Mouse (Mus musculus): ENCODE data around the gene L3hypdh. TPM values are rescaled to one million over a fixed set of nuclear protein-coding genes. Genes with fewer than 3 reads are reported as not detected.
"Not testable (repeated sequence)": the region's sequence is repeated elsewhere in the genome, so short reads cannot be mapped to it uniquely, and the experiment has no call there.

L3hypdh gene
- polyA plus RNA-seq, 1 experiment from 2014 or later = 7.8 TPM

- not testable (repeated sequence) for H3K27ac ChIP-seq (replicated peaks); H3K27me3 ChIP-seq (ENCODE audit: low read depth, poor library complexity, severe bottlenecking); H3K9me3 ChIP-seq (replicated peaks); H3K4me3 ChIP-seq; DNase-seq (ENCODE audit: low spot score); H3K4me1 ChIP-seq; H3K36me3 ChIP-seq
- WGBS = 92% methylated on average over 5 of the region's 5 CpGs
These were observed 35.1 kb downstream of the L3hypdh start for GRCm38 (mm10) chr12:72050156-72050555.

- no peaks in the 10 kb centered on the region for H3K36me3 ChIP-seq
- H3K4me1 ChIP-seq = 0 out of 2 replicates have a peak, but pooled peaks cover 3% of the 10 kb centered on the region
- no peaks in the 10 kb centered on the region; the same call in 1 of the 2 replicates for H3K9me3 ChIP-seq (replicated peaks)
- WGBS = 16% methylated on average over 2 of the region's 2 CpGs
- DNase-seq (ENCODE audit: low spot score) = no peak
- H3K27ac ChIP-seq (replicated peaks) = no peak overlapping the region
- no peaks in the 10 kb centered on the region for H3K27me3 ChIP-seq (ENCODE audit: low read depth, poor library complexity, severe bottlenecking)
- no peak overlapping the region for H3K4me3 ChIP-seq
These were observed 37.7 kb downstream of the L3hypdh start for GRCm38 (mm10) chr12:72047513-72047912.

GRCm38 (mm10) chr12:72041238-72041637, 44.0 kb downstream of the L3hypdh start:
- WGBS = 98% methylated on average over 3 of the region's 3 CpGs

GRCm38 (mm10) chr12:72039501-72039900, 45.7 kb downstream of the L3hypdh start:
- H3K4me3 ChIP-seq = no peak overlapping the region
- DNase-seq (ENCODE audit: low spot score) = no peak
- H3K36me3 ChIP-seq = no peaks in the 10 kb centered on the region
- WGBS = 83% methylated on average over 8 of the region's 8 CpGs
- no peaks in the 10 kb centered on the region for H3K4me1 ChIP-seq
- H3K27ac ChIP-seq (replicated peaks) = no peak overlapping the region
- H3K9me3 ChIP-seq (replicated peaks) = no peaks in the 10 kb centered on the region
- H3K27me3 ChIP-seq (ENCODE audit: low read depth, poor library complexity, severe bottlenecking) = no peaks in the 10 kb centered on the region

More at GRCm38 (mm10) chr12:72041238-72041637, 44.0 kb downstream of the L3hypdh start:
- no peak overlapping the region for H3K27ac ChIP-seq (replicated peaks)
- no peaks in the 10 kb centered on the region for H3K27me3 ChIP-seq (ENCODE audit: low read depth, poor library complexity, severe bottlenecking)
- no peaks in the 10 kb centered on the region for H3K4me1 ChIP-seq
- H3K9me3 ChIP-seq (replicated peaks) = no peaks in the 10 kb centered on the region
- no peak for DNase-seq (ENCODE audit: low spot score)
- no peak overlapping the region for H3K4me3 ChIP-seq
- no peaks in the 10 kb centered on the region for H3K36me3 ChIP-seq

- H3K9me3 ChIP-seq (replicated peaks) = no peaks in the 10 kb centered on the region
These were observed 46.4 kb downstream of the L3hypdh start for GRCm38 (mm10) chr12:72038866-72039265.

DNA sequence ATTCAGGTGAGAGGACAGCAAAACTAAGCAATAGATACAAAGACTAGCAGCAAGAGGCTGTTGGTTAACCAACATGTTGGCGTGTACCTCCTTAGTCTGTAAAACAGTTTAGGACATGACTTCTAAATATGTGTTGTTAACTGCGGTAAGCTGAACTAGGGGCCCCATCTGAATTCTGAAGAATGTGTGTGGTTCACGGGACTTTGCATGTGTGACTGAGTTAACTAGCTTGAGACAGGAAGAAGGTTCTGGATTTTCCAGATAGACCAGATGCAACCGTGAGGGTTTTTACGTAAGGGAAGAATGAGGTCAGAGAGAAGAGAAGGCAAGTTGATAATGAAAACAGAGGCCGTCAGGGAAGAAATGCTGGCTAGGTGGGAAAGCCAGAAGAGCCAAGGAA, 48.2 kb downstream of the L3hypdh start:
- H3K4me3 ChIP-seq = no peak overlapping the region
- no peaks in the 10 kb centered on the region for H3K36me3 ChIP-seq
- no peaks in the 10 kb centered on the region for H3K4me1 ChIP-seq
- no peaks in the 10 kb centered on the region for H3K27me3 ChIP-seq (ENCODE audit: low read depth, poor library complexity, severe bottlenecking)
- no peaks in the 10 kb centered on the region for H3K9me3 ChIP-seq (replicated peaks)
- no peak for DNase-seq (ENCODE audit: low spot score)
- 90% methylated on average over 6 of the region's 6 CpGs for WGBS
- no peak overlapping the region for H3K27ac ChIP-seq (replicated peaks)

More at GRCm38 (mm10) chr12:72038866-72039265, 46.4 kb downstream of the L3hypdh start:
- H3K4me1 ChIP-seq = no peaks in the 10 kb centered on the region
- WGBS = 72% methylated on average over 2 of the region's 2 CpGs
- no peak overlapping the region for H3K27ac ChIP-seq (replicated peaks)
- H3K36me3 ChIP-seq = no peaks in the 10 kb centered on the region
- no peak overlapping the region for H3K4me3 ChIP-seq
- no peak for DNase-seq (ENCODE audit: low spot score)
- H3K27me3 ChIP-seq (ENCODE audit: low read depth, poor library complexity, severe bottlenecking) = no peaks in the 10 kb centered on the region

GRCm38 (mm10) chr12:72036097-72036661, 49.1 kb downstream of the L3hypdh start:
- no peak overlapping the region for H3K4me3 ChIP-seq
- no peaks in the 10 kb centered on the region for H3K4me1 ChIP-seq
- 72% methylated on average over 9 of the region's 9 CpGs for WGBS
- no peak overlapping the region for H3K27ac ChIP-seq (replicated peaks)
- H3K27me3 ChIP-seq (ENCODE audit: low read depth, poor library complexity, severe bottlenecking) = no peaks in the 10 kb centered on the region
- no peak for DNase-seq (ENCODE audit: low spot score)
- no peaks in the 10 kb centered on the region for H3K9me3 ChIP-seq (replicated peaks)
- no peaks in the 10 kb centered on the region for H3K36me3 ChIP-seq

- Histone ChIP-seq H3K27ac (replicated peaks) (no peak overlapping the region), H3K27me3 (ENCODE audit: low read depth, poor library complexity, severe bottlenecking) (no peaks in the 10 kb centered on the region), H3K4me3 (no peak overlapping the region), H3K9me3 (replicated peaks) (no peaks in the 10 kb centered on the region), H3K36me3 (no peaks in the 10 kb centered on the region), H3K4me1 (no peaks in the 10 kb centered on the region)
- 88% methylated on average over 6 of the region's 6 CpGs for WGBS
- no peak for DNase-seq (ENCODE audit: low spot score)
These were observed 53.4 kb downstream of the L3hypdh start for GRCm38 (mm10) chr12:72031794-72032193.

DNA sequence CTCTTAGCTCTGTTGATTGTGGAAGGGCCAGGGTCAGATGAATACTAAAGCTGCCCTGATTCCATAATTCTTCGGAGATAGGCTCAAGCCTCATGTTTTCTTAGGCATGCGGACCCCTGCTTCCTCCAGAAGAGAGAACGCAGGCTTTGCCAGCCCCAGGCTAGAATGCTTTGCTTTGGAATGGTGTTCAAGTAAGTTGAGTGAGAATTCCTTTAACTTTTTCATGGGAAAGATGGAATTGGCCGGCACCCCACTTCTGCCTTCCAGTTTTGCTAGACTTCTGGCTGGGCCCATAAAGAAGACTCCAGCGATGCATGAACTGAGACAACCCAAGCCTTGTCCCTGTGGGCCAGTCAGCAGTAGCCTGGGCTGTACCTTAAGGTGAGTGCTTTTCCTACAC, 54.1 kb downstream of the L3hypdh start:
- Histone ChIP-seq H3K9me3 (replicated peaks) (no peaks in the 10 kb centered on the region), H3K27ac (replicated peaks) (no peak overlapping the region), H3K4me3 (no peak overlapping the region), H3K4me1 (no peaks in the 10 kb centered on the region), H3K36me3 (no peaks in the 10 kb centered on the region), H3K27me3 (ENCODE audit: low read depth, poor library complexity, severe bottlenecking) (no peaks in the 10 kb centered on the region)
- WGBS = 89% methylated on average over 5 of the region's 5 CpGs
- DNase-seq (ENCODE audit: low spot score) = no peak

DNA sequence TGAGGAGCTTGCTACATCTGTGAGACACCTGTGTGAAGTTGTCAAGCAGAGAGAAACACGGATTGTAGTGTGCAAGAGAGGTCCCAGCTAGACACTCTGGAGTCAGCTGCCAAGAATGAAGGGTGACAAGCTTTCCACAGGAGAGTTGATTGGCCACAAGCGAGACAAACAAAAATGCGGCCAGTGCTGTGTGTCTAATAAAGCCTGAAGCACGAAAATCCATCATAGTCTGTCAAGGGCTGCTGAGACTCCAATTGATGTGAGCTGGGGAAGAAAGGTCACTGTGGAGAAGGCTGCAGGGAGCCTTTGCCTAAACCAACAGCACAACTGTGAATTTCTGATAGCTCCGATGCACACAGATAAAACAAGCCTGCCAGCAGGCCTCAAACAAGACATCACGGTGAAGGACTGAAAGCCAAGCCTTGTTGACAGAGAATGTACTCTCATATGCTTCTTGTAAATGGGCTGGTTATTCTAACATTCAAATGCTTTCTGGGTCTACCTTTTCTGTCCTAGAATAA, 59.9 kb downstream of the L3hypdh start:
- no peak for DNase-seq (ENCODE audit: low spot score)
- H3K9me3 ChIP-seq (replicated peaks) = no peaks in the 10 kb centered on the region; the same call in 1 of the 2 replicates
- H3K4me1 ChIP-seq = no peaks in the 10 kb centered on the region
- H3K27ac ChIP-seq (replicated peaks) = no peak overlapping the region
- no peaks in the 10 kb centered on the region for H3K36me3 ChIP-seq
- WGBS = 68% methylated on average over 6 of the region's 6 CpGs
- H3K27me3 ChIP-seq (ENCODE audit: low read depth, poor library complexity, severe bottlenecking) = no peaks in the 10 kb centered on the region
- no peak overlapping the region for H3K4me3 ChIP-seq

- H3K27ac ChIP-seq (replicated peaks) = no peak overlapping the region
- H3K27me3 ChIP-seq (ENCODE audit: low read depth, poor library complexity, severe bottlenecking) = no peaks in the 10 kb centered on the region
- H3K4me3 ChIP-seq = no peak overlapping the region
- H3K4me1 ChIP-seq = no peaks in the 10 kb centered on the region
- 93% methylated on average over 5 of the region's 5 CpGs for WGBS
- DNase-seq (ENCODE audit: low spot score) = no peak
- H3K36me3 ChIP-seq = no peaks in the 10 kb centered on the region
- no peaks in the 10 kb centered on the region; the same call in 1 of the 2 replicates for H3K9me3 ChIP-seq (replicated peaks)
These were observed 61.7 kb downstream of the L3hypdh start for GRCm38 (mm10) chr12:72023572-72023971.
